Mouse (Mus musculus) cerebellum, adult 11 months (tissue): ENCODE measurements around the gene Vamp2.

Experiments used
- DNase-seq: peaks from one replicate; pipeline ENCODE4 v3.0.0; 2022

The Vamp2 gene

DNA sequence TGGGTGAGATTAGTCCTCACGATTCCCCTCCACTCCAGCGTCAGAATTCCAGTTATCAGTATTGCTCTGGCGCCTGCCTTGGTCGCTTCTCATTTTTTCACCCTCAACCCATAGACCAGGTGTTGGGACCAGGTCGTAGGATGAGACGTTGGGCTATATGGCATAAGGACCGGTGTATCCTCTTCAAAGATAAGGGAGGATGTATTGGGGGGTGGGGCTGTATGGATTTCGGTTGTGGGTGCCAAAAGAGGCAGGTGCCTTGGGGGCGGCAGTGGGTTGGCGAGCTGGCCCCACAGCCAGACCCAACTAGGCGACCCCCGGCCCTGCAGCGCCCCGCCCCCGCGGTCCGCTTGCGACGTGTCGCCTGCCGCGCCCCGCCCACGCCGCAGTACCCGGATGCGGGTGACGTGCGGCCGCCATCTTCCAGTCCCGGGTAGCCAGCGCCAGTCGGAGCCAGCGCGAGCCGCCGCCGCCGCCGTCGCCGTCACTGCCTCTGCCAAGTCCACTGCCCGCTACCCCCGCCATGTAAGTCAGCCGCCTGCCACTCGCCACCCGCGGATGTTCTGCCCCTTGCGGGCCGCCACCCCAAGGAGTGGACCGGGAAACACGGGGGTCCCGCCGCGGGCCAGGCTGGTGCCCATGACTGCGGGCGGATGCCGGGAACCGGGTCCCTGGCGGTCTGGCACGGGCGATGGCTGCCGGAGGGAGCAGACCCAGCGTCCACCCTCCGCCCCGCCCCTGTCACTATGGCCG lies at the start of gene Vamp2:
Gene Vamp2 (plus strand): TSS at position 388 of the 753 bp plus-strand sequence.
- DNase-seq = peak; percentile 94

DNA sequence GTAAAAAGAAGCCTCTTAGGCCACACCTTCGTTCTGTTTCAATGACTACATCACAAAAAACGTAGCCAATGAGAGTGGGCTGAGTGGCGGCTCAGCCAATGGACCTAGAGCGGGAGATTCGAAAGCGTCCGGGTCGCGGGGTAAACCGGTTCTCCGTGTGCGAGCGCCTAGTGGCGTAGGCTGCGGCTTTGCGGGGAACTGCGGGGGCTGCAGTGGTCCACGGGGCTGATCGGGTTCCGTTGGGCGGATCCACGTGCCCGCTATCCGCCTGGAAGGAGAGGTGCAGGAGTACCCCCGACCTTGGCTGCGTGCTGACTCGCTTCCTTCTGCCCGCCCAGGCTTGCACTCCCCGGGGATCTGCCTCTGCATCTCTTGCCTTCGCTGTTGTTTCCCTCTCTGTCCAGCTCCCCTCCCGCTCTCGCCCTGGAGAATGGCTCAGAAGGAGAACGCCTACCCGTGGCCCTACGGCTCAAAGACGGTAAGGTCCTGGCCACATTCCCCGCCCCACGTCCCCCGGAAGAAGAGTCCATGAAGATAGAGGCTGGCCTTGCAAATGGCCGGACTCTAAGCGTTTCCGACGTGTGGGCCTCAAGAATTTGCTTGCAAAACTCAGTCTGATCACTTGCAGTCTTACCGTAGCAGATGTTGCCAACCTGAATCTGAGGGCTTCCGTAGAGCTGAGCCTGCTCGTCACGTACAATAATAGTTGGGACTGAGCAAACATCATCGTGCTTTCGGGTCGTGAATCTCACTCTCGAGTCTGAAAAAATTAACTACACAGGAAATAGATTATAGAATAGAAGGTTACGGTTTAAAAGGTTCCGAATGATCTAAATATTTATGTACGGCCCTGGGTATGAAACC lies 42.5 kb upstream of the Vamp2 start, which contains the start of gene Aurkb:
Gene Aurkb (plus strand): TSS at position 117 of the 864 bp plus-strand sequence.
- peak; percentile 61 for DNase-seq

DNA sequence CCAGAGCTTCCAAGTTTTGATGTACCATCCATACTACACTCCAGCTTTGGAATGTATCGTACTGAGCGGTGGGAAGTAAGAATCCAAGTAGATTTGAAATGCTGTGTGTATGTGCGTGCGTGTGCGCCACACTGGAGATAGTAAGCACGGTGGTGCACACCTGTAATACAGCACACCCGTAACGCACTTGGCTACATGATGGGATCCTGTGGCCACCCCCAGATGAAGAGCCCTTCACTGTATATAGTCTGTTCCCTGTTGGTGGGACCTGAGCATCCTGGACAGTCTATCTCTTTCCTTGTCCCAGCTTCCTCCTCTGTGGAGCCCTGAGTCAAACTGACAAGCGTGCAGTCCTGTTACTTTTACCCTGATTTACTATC lies 41.9 kb upstream of the Vamp2 start:
- no peak for DNase-seq

DNA sequence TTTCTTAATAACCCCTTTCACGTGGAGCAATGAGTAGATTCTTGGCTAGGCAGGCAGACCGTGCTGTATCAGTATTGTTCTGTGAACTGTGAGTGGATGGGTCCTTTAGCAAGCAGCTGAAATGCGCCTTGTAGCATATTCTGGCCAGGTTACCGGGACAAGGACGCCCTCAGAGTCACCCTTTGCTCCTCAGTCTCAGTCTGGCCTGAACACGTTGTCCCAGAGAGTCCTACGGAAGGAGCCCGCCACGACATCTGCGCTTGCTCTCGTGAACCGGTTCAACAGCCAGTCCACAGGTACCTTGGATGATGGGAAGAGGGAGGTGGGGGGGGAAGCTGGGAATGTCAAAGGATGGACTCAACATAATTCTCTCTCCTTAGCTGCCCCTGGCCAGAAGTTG lies 40.7 kb upstream of the Vamp2 start:
- no peak for DNase-seq

DNA sequence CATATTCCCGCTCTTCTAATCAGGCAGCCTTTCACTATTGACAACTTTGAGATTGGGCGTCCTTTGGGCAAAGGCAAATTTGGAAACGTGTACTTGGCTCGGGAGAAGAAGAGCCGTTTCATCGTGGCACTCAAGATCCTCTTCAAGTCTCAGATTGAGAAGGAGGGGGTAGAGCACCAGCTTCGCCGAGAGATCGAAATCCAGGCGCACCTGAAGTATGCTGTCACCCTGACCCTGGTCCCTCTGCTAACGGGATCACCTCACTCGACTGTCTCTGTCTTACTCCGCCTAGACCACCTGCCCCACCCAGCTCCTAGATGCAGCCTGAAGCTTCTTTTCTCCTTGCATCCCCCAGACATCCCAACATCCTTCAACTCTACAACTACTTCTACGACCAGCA lies 40.1 kb upstream of the Vamp2 start:
- no peak for DNase-seq

DNA sequence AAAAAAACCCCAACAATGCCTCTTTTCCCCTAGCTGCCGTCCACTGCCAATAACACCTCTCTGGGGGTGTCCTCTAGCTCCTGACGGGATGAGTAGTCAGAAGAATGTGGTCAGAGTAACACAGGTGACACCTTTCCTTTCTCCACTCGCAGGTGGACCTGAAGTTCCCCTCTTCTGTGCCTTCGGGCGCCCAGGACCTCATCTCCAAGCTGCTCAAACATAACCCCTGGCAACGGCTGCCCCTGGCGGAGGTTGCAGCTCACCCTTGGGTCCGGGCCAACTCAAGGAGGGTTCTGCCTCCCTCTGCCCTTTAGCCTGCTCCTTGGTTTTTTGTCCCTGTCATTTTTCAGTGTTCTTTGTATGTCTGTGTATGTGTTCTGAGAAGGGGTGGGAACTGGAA lies 37.5 kb upstream of the Vamp2 start:
- DNase-seq = no peak

DNA sequence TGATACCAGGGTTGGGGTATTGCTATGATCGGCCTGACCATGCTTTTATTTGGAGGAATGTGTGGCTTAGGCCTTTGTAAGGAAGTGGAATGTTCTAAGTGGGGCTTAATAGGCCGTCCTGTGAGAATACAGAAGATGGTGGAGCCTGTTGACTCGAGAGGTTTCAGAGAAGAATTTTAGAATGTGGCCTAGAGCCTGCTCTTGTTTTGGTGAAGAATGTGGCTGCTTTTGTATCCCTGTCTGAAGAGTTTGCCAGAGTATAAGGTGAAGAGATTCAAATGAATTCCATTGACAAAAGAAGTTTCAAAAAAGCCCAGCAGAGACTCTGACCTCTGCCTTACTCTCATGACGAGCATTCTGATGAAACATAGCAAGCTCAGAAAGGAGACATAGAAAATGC lies 36.5 kb upstream of the Vamp2 start:
- DNase-seq = no peak

DNA sequence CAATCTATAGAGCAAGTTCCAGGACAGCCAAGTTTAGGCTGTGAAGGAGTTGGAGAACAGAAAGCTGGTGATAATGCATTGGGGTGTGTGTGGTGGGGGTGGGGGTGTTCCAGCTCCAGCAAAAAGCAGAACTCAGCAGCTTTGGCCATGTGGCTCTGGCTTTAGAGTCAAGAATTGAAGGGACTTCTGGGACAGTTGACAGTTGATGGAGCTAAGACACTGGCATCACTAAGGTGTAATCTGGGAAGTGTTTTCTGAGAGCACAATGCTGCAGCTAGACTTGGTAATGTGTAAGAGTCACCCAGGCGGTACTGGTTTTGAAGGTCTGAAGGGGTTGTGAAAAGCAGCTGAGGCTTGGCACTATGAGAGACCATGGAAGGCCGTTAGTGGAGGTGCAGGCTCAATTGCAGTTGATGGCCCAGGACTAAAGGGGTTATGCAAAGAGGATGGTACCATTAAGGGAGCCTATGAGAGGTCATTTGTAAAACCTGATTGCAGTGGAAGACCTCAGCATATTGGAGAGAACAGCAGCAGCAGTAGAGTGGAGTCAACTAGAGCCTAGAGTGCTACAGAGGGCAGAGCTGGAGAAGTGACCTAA lies 35.4 kb upstream of the Vamp2 start:
- no peak for DNase-seq

DNA sequence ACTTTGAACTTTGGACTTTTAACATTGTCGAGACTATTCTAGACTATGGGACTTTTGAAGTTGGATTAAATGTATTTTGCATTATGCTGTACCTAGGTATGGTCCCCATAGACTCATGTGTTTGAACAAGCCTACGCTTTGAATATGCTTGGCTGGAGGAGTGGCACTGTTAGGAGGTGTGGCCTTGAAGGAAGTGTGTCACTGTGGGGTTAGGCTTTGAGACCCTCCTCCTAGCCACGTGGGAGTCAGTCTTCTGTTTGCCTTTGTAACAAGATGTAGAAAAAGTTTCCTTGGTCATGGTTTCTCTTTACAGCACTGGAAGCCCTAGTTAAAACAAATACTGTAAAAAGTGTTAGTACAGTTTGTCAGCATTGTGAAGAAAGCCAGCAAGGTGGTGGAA lies 34.4 kb upstream of the Vamp2 start:
- no peak for DNase-seq

DNA sequence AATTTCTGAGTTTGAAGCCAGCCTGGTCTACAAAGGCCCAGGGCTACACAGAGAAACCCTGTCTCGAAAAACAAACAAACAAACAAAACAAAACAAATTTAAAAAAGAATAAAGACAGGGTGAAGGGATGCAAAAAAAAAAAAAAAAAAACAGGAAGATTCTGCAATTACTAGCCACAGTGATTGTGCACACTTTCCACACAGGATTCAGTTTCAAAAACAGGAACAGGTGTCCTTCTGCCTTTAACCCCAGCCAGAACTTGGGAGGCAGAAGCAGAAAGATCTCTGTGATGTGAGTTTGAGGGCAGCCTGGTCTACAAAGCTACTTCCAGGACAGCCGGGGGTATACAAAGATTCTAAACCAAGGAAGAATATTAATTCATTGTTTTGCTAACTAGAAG lies 30.0 kb upstream of the Vamp2 start:
- no peak for DNase-seq

DNA sequence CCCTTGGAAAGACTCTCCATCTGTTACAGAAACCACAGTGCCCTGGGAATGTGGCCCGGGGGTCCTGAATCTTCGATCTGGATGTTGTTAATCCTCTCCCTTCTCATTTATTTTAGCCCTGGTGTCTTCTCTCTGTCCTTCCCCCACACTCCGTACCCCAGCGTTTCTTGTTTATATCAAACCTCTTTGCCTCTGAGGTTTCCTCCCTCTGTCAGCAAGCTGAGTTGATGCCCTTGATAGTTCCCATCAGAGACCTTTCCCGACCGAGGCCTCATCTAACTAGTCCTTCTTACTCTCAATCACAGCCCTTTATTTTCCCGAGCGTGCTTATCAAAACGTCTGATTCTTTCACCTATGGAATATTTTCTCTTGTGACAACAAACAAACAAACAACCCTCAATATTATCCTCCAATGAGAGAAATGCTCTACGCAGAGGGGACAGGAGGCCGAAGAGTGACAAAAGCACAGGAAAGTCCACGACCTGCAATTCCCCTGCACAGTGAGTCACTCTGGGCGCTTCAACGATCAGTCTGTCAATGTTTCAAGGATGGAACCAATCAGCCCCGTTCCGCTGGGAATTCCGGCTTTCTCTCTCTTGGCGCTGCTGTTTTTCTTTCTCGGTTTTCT lies 29.4 kb upstream of the Vamp2 start:
- no peak for DNase-seq

DNA sequence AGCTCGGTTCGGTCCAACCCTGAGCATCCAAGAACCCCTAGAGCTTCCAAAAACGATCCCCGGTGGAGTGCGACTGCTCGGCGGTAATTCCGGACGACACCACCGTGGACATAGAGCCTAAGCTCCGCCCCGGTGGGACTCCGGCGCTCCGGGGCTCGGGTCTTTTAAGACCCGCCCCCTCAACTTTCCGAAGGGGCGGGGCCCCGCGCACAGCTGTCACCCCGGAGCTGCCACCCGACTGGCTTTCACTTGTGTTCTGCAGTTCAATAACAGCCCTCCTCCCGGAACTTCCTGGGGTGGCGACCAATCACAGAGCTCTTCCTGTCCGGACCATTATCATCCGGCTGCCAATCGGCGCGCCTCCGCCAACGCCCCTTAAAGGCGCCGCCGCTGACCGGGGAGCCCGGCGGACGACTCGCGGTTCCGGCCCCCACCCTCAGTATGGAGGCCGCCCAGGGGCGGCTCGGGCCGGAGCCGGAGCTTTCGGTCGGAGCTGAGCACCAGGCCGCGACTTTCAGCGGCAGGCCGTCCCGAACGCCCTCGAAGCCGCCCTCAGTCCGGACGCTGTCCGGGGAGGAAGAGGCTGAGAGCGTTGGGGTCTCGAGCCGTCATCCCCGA lies 28.8 kb upstream of the Vamp2 start, which contains the start of gene Borcs6:
Gene Borcs6 (plus strand): TSS at position 361 of the 618 bp plus-strand sequence.
- DNase-seq = peak; percentile 95

DNA sequence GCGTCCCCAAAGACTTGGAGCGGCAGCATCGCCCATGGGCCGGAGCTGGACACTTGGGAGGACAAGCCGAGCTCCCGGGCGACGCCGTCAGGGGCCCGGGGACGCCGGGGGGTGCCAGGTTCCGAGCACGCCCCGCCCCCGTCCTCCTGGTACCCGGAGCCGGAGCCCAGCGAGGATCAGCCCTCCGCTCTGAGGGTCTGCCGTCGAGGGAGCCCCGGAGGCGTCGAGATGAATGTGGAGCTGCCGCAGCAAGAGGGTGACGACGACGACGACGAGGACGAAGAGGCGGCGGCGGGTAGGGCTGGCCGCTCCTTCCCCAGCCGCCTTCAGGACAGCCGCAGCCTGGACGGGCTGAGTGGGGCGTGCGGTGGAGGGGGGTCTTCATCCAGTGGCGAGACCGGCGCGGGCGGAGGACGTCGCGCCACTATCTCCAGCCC lies 28.3 kb upstream of the Vamp2 start:
- no peak for DNase-seq

DNA sequence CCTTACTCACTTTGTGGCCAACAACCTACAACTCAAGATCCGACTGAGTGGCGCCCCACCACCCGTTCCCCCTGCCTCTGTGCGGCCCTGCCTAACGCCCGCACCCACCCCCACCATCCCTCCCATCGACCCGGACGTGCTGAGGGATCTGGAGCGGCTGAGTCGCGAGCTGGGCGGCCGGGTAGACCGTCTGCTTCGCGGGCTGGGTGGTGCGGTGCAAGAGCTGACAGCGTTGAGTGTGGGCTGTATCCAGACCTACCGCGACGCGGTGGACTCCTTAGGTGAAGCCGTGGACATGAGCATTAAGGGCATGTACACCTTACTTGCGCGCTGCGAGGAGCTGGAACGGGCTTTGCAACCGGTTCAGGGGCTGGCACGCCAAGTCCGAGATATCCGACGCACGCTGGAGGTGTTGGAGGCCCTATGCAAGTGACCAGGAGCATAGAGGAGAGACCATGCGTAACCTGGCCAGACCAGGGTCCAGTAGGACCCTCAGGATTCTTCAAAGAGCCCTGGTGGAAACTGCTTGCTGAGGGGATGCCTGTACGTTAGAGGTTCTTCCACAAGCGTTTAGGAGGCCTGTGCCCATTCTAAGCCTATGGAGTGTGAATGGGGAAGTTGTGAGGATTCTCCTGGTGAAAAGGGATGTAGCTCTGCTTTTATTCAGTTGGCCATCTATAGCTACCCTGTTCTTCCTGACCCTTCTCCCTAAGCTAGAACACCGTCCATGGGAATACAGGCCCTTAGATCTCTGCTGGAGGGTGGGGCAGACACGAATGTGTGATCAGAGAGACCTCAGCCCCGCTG lies 27.6 kb upstream of the Vamp2 start:
- peak; percentile 48 for DNase-seq

DNA sequence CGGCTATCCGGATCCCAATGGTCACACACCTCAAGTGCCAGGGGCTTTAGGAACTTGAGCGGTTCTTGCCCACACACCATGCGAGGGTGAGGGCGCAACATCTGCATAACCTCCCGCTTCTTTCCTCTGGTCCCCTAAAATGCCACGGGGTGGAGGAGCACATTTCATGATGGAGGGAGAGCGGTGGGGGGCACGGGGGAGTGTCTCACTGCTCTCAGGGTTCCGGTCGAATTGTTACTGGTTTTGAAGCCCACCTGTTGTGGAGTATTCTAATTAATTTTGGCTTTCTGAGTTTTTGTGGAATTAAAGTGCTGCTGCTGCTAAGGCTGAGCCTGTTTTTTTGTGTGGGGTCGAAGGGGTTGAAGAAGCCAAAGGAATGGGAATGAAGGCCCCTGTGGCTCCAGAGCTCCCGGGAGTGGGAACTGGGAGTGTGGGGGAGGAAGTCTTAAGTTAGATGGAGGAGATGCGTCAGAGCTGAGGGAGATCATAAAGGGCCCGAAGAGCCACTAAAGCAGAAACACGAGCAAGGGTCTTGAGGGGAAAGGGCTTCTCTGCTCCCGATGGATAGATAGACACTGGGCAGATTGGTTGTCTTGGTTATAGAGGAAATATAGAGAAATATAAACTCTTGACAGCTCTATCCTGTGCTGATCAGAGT lies 26.9 kb upstream of the Vamp2 start:
- no peak for DNase-seq

DNA sequence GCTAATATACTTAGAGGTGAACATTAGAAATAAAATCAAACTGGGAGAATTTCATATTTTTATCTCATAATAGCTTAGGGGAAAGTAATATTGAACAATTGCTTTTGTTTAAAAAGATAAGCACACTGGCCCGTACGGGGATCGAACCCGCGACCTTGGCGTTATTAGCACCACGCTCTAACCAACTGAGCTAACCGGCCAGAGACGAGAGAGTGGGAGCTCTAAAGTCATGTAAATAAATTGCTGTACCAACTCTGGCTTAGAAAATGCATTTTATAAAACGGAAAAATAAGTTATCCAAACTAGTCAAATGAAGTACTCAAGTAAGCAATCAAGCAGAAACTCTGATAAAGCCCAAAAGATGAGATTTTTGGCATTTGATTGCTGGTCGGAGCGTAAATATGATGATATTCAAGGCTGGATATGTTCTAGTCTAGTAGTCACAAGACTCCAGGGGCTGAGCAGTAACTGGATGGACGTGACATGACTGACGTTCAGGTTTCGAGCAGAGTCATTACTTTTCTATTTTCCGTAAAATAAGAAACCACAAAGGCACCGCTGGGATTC lies 26.0 kb upstream of the Vamp2 start:
- peak; percentile 74 for DNase-seq

DNA sequence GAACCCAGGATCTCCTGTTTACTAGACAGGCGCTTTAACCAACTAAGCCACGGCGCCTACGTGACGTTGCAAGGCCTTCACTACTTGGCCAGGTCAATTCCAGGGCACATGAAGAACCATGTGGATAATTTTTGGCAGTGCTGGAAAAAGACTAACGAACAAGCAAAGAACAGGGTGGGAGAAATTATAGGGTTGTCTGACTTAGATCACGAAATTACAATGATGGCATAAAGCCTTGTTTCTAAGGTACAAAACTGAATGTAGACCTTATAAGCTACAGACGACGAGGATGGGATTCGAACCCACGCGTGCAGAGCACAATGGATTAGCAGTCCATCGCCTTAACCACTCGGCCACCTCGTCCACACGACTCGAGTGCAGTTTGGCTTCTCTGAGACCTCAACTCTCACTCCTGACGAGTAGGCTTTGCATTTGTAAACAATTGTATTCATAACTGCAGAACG lies 25.5 kb upstream of the Vamp2 start:
- DNase-seq = peak; percentile 92

DNA sequence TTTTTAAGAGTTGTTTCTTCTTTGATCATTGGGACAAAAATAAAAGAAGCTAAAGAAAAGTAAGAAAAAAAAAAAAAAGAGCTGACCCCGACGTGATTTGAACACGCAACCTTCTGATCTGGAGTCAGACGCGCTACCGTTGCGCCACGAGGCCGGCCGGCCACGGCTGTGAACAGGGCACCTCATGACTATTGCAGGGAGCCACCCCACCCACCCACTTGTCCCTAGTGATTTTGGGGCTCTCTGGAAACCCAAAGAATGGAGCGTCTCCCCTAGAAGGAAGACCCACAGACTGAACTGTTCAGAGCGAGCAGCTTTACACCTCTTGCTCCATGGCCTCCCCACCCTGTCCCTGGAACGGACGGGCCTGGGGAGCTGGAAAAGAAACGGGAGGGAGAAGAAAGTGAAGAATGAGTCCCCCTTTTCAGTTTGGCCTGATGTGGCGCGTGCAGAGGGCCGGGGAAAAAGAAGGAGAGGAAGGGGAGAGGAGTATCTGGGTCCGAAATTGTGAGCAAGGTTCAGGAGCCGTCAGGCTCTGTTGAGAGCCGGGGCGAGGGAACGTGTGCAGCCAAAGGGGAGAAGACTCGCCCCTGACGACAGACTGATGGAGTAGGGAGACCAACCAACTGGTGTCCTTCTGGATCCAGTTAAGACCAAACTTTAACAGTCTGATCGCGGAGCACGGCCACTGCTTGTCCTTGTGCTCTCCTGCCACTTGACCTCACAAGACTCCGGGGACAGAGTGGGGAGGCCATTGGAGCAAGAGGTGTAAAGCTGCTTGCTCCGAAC lies 24.7 kb upstream of the Vamp2 start:
- peak; percentile 67 for DNase-seq

DNA sequence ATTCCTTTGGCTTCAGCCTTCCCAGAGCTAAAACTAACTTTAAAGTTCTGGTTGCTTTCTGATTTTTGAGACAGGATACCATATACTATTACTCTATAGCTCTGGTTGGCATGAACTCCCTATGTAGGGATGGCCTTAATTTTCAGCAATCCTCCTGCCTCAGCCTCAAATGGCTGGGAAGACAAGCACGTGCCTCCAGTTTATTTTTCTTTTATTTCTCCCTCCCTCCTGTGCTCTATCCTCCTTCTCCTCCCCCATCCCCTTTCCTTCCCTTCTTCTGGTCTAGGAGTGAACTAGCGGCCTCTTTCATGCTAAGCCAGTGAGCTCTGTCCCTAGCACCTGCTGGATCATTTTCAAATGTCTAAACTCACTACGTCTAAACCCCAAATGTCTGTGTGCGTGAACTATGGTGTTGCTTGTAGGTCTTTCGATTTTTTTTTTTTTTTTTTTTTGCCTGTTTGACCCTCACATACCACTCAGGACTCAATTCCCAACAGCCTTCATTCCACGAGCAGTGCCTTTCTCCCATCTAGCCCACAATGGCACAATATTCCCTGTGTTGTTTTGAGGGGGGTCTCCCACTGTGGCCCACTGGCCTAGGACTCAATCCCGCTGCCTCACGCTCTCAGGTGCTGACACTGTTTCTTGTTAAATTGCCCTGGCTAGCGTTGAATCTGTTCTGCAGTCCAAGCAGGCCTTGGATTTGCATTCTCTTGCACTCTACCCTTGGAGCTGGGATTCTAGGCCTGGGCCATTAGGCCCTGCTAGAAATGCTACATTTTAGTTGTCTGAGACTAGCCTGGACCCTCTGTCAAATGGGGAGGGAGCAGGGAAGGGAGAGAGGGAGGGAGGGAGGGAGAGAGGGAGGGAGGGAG lies 23.8 kb upstream of the Vamp2 start:
- DNase-seq = no peak
